Mouse (Mus musculus) left cerebral cortex, adult 18-20 months (tissue): ENCODE data around the gene Lyl1. TPM values are rescaled to one million over a fixed set of nuclear protein-coding genes. Genes with fewer than 3 reads are reported as not detected.

Experiments used
- DNase-seq, 2 experiments: peaks; one replicate each; pipeline ENCODE4 v3.0.0; 2021 to 2022; ENCODE audit warnings: low spot score in 2 of 2, mixed read lengths in 1 of 2
- total RNA-seq, 2 experiments: library from RNA; stranded (reverse); gene quantifications; 2 replicates each; pipeline ENCODE4 v1.2.3; 2021

Gene Lyl1
- total RNA-seq, 2 experiments from 2014 or later: 2.6 TPM

GRCm38 (mm10) chr8:84722530-84722849 lies 21.2 kb downstream of the Lyl1 start:
- no peak for DNase-seq

GRCm38 (mm10) chr8:84722850-84723570 lies 21.8 kb downstream of the Lyl1 start, which contains the start of gene G430095P16Rik:
TSS of gene G430095P16Rik (plus strand) at chr8:84723007.
- peak in 1 of 2 experiments; percentile 69 for DNase-seq

GRCm38 (mm10) chr8:84723571-84723900 lies 22.3 kb downstream of the Lyl1 start:
- no peak for DNase-seq

- no peak for DNase-seq
Observed at GRCm38 (mm10) chr8:84724683-84725082, 23.4 kb downstream of the Lyl1 start.

- no peak for DNase-seq
Observed at GRCm38 (mm10) chr8:84725246-84725940, 24.1 kb downstream of the Lyl1 start.

- DNase-seq: no peak
Observed at GRCm38 (mm10) chr8:84725941-84726259, 24.6 kb downstream of the Lyl1 start.

- DNase-seq: no peak
Observed at GRCm38 (mm10) chr8:84728474-84728873, 27.2 kb downstream of the Lyl1 start.

- no peak for DNase-seq
Observed at GRCm38 (mm10) chr8:84729921-84730362, 28.7 kb downstream of the Lyl1 start.

GRCm38 (mm10) chr8:84730541-84731370 lies 29.5 kb downstream of the Lyl1 start:
- no peak for DNase-seq

- no peak for DNase-seq
Observed at GRCm38 (mm10) chr8:84731371-84732177, 30.3 kb downstream of the Lyl1 start.

- DNase-seq: no peak
Observed at GRCm38 (mm10) chr8:84732545-84732944, 31.3 kb downstream of the Lyl1 start.

GRCm38 (mm10) chr8:84732996-84733395 lies 31.7 kb downstream of the Lyl1 start:
- no peak for DNase-seq

GRCm38 (mm10) chr8:84733959-84734358 lies 32.7 kb downstream of the Lyl1 start:
- no peak for DNase-seq

GRCm38 (mm10) chr8:84734680-84735079 lies 33.4 kb downstream of the Lyl1 start:
- DNase-seq: no peak

GRCm38 (mm10) chr8:84735597-84735996 lies 34.3 kb downstream of the Lyl1 start:
- DNase-seq: no peak

GRCm38 (mm10) chr8:84736521-84736920 lies 35.3 kb downstream of the Lyl1 start:
- DNase-seq: no peak

GRCm38 (mm10) chr8:84737608-84738007 lies 36.4 kb downstream of the Lyl1 start:
- DNase-seq: peak in 1 of 2 experiments; percentile 76

GRCm38 (mm10) chr8:84738266-84738665 lies 37.0 kb downstream of the Lyl1 start:
- no peak for DNase-seq

GRCm38 (mm10) chr8:84738715-84739400 lies 37.6 kb downstream of the Lyl1 start:
- no peak for DNase-seq

GRCm38 (mm10) chr8:84739401-84739742 lies 38.1 kb downstream of the Lyl1 start:
- DNase-seq: no peak
